Mouse (Mus musculus): ENCODE measurements around the gene Cacna1b. TPM values are rescaled to one million over a fixed set of nuclear protein-coding genes. Genes with fewer than 3 reads are reported as not detected.

The Cacna1b gene
- polyA plus RNA-seq, 1 experiment from 2014 or later, result 0.08 TPM

- no peaks in the 10 kb centered on the region for H3K9me3 ChIP-seq (ENCODE audit: low read length)
- H3K4me3 ChIP-seq (ENCODE audit: low read depth, low read length), result no peak overlapping the region
- no peak overlapping the region for H3K9ac ChIP-seq (replicated peaks; ENCODE audit: low read depth)
- 54% methylated on average over 4 of the region's 4 CpGs for WGBS
- H3K4me1 ChIP-seq (ENCODE audit: insufficient read depth, low read depth, low read length), result no peaks in the 10 kb centered on the region
- no peak for TF ChIP-seq EP300 (IDR thresholded peaks at IDR 0.05)
- TF ChIP-seq CTCF (IDR thresholded peaks at IDR 0.05), result no peak
- no peak overlapping the region for H3K4me2 ChIP-seq (replicated peaks; ENCODE audit: low read depth, low read length)
- H3K27me3 ChIP-seq (replicated peaks; ENCODE audit: insufficient read depth, low read length), result no peaks in the 10 kb centered on the region
- ATAC-seq, result no peak
- H3K27ac ChIP-seq (ENCODE audit: low read length), result no peak overlapping the region
- H3K36me3 ChIP-seq (ENCODE audit: insufficient read depth, low read length), result no peaks in the 10 kb centered on the region
- no peak for DNase-seq (ENCODE audit: low spot score)
Measured at GRCm38 (mm10) chr2:24770861-24771260, 7.9 kb upstream of the Cacna1b start.

GRCm38 (mm10) chr2:24762446-24762960 lies 449 bp downstream of the Cacna1b start:
- H3K9me3 ChIP-seq (ENCODE audit: low read length), result no peaks in the 10 kb centered on the region
- WGBS, result 1% methylated on average over 49 of the region's 52 CpGs
- ATAC-seq (peak; percentile 16), DNase-seq (ENCODE audit: low spot score) (no peak)
- TF ChIP-seq CTCF (IDR thresholded peaks at IDR 0.05), result no peak
- no peak for TF ChIP-seq EP300 (IDR thresholded peaks at IDR 0.05)
- peaks cover 24% of the 10 kb centered on the region for H3K27me3 ChIP-seq (replicated peaks; ENCODE audit: insufficient read depth, low read length)
- no peaks in the 10 kb centered on the region for H3K36me3 ChIP-seq (ENCODE audit: insufficient read depth, low read length)
- H3K27ac ChIP-seq (ENCODE audit: low read length), result no peak overlapping the region
- H3K4me3 ChIP-seq (ENCODE audit: low read depth, low read length), result peak overlapping the region; percentile 39
- H3K4me1 ChIP-seq (ENCODE audit: insufficient read depth, low read depth, low read length), result peaks cover 6% of the 10 kb centered on the region; the same call in 1 of the 2 replicates
- H3K9ac ChIP-seq (replicated peaks; ENCODE audit: low read depth), result no peak overlapping the region
- peak overlapping the region; percentile 72 for H3K4me2 ChIP-seq (replicated peaks; ENCODE audit: low read depth, low read length)

- Histone ChIP-seq H3K9me3 (ENCODE audit: low read length) (no peaks in the 10 kb centered on the region), H3K27ac (ENCODE audit: low read length) (no peak overlapping the region), H3K27me3 (replicated peaks; ENCODE audit: insufficient read depth, low read length) (peaks cover 24% of the 10 kb centered on the region), H3K4me1 (ENCODE audit: insufficient read depth, low read depth, low read length) (peaks cover 6% of the 10 kb centered on the region; the same call in 1 of the 2 replicates), H3K4me3 (ENCODE audit: low read depth, low read length) (peak overlapping the region; percentile 39), H3K4me2 (replicated peaks; ENCODE audit: low read depth, low read length) (peak overlapping the region; percentile 72), H3K36me3 (ENCODE audit: insufficient read depth, low read length) (no peaks in the 10 kb centered on the region), H3K9ac (replicated peaks; ENCODE audit: low read depth) (no peak overlapping the region)
- peak; percentile 81 for ATAC-seq
- 2% methylated on average over 35 of the region's 35 CpGs for WGBS
- no peak for TF ChIP-seq EP300 (IDR thresholded peaks at IDR 0.05)
- no peak for TF ChIP-seq CTCF (IDR thresholded peaks at IDR 0.05)
- peak; percentile 71 for DNase-seq (ENCODE audit: low spot score)
Measured at GRCm38 (mm10) chr2:24761923-24762445, 968 bp downstream of the Cacna1b start.

GRCm38 (mm10) chr2:24755276-24755675 lies 7.7 kb downstream of the Cacna1b start:
- no peak overlapping the region for H3K4me2 ChIP-seq (replicated peaks; ENCODE audit: low read depth, low read length)
- WGBS, result 100% methylated on average over 1 of the region's 1 CpGs
- H3K9ac ChIP-seq (replicated peaks; ENCODE audit: low read depth), result no peak overlapping the region
- no peaks in the 10 kb centered on the region for H3K36me3 ChIP-seq (ENCODE audit: insufficient read depth, low read length)
- DNase-seq (ENCODE audit: low spot score) (peak; percentile 52), ATAC-seq (no peak)
- H3K27me3 ChIP-seq (replicated peaks; ENCODE audit: insufficient read depth, low read length), result no peaks in the 10 kb centered on the region
- H3K4me3 ChIP-seq (ENCODE audit: low read depth, low read length), result no peak overlapping the region
- H3K4me1 ChIP-seq (ENCODE audit: insufficient read depth, low read depth, low read length), result no peaks in the 10 kb centered on the region
- H3K27ac ChIP-seq (ENCODE audit: low read length), result no peak overlapping the region
- TF ChIP-seq EP300 (IDR thresholded peaks at IDR 0.05), result no peak
- peak; percentile 74 for TF ChIP-seq CTCF (IDR thresholded peaks at IDR 0.05)
- H3K9me3 ChIP-seq (ENCODE audit: low read length), result no peaks in the 10 kb centered on the region

- H3K4me2 ChIP-seq (replicated peaks; ENCODE audit: low read depth, low read length), result no peak overlapping the region
- no peaks in the 10 kb centered on the region for H3K9me3 ChIP-seq (ENCODE audit: low read length)
- no peak overlapping the region for H3K4me3 ChIP-seq (ENCODE audit: low read depth, low read length)
- H3K4me1 ChIP-seq (ENCODE audit: insufficient read depth, low read depth, low read length), result no peaks in the 10 kb centered on the region
- TF ChIP-seq CTCF (IDR thresholded peaks at IDR 0.05) (no peak), EP300 (IDR thresholded peaks at IDR 0.05) (no peak)
- no peak for ATAC-seq
- DNase-seq (ENCODE audit: low spot score), result no peak
- no peaks in the 10 kb centered on the region for H3K36me3 ChIP-seq (ENCODE audit: insufficient read depth, low read length)
- H3K27me3 ChIP-seq (replicated peaks; ENCODE audit: insufficient read depth, low read length), result no peaks in the 10 kb centered on the region
- 62% methylated on average over 4 of the region's 4 CpGs for WGBS
- H3K27ac ChIP-seq (ENCODE audit: low read length), result no peak overlapping the region
- H3K9ac ChIP-seq (replicated peaks; ENCODE audit: low read depth), result no peak overlapping the region
Measured at GRCm38 (mm10) chr2:24752599-24752998, 10.4 kb downstream of the Cacna1b start.

- TF ChIP-seq CTCF (IDR thresholded peaks at IDR 0.05), result no peak
- no peak for TF ChIP-seq EP300 (IDR thresholded peaks at IDR 0.05)
- no peak overlapping the region for H3K4me3 ChIP-seq (ENCODE audit: low read depth, low read length)
- no peak for ATAC-seq
- no peak overlapping the region for H3K27ac ChIP-seq (ENCODE audit: low read length)
- H3K27me3 ChIP-seq (replicated peaks; ENCODE audit: insufficient read depth, low read length), result no peaks in the 10 kb centered on the region
- no peak overlapping the region for H3K4me2 ChIP-seq (replicated peaks; ENCODE audit: low read depth, low read length)
- no peak for DNase-seq (ENCODE audit: low spot score)
- H3K4me1 ChIP-seq (ENCODE audit: insufficient read depth, low read depth, low read length), result no peaks in the 10 kb centered on the region
- no peaks in the 10 kb centered on the region for H3K36me3 ChIP-seq (ENCODE audit: insufficient read depth, low read length)
- WGBS, result 47% methylated on average over 3 of the region's 3 CpGs
- no peak overlapping the region for H3K9ac ChIP-seq (replicated peaks; ENCODE audit: low read depth)
- H3K9me3 ChIP-seq (ENCODE audit: low read length), result no peaks in the 10 kb centered on the region
Measured at GRCm38 (mm10) chr2:24750051-24750450, 12.9 kb downstream of the Cacna1b start.

Measured in lung, postnatal 0 days (tissue).